Mouse (Mus musculus) liver, adult 2 months (tissue): ENCODE measurements around the gene Pyroxd2. TPM values are rescaled to one million over a fixed set of nuclear protein-coding genes. Genes with fewer than 3 reads are reported as not detected.

Experiments used
- DNase-seq: peaks from one replicate; pipeline ENCODE4 v3.0.0-alpha.2; 2011; ENCODE audit warnings: low read depth, low spot score; ENCODE audit errors: extremely low read depth
- H3K27ac ChIP-seq: fragments of 200-500 bp; replicated peaks from 2 replicates; pipeline ENCODE4 v1.5.1; 2012; ENCODE audit warnings: low read depth, mild to moderate bottlenecking, control low read depth, inconsistent platforms, low read length; ENCODE audit not compliant: insufficient read depth
- H3K27me3 ChIP-seq: fragments of 200-500 bp; 2 replicates; pipeline ENCODE4 v1.6.1; 2012; ENCODE audit warnings: mild to moderate bottlenecking, moderate library complexity, low read length, inconsistent platforms; ENCODE audit not compliant: control insufficient read depth, insufficient read depth
- H3K36me3 ChIP-seq: fragments of 200-500 bp; 2 replicates; pipeline ENCODE4 v1.6.1; 2012; ENCODE audit warnings: low read length, inconsistent platforms; ENCODE audit not compliant: control insufficient read depth, insufficient read depth
- H3K4me1 ChIP-seq: fragments of 200-500 bp; 2 replicates; pipeline ENCODE4 v1.6.1; 2011; ENCODE audit warnings: low read length; ENCODE audit not compliant: control insufficient read depth, insufficient read depth
- H3K4me3 ChIP-seq: fragments of 200-500 bp; 2 replicates; pipeline ENCODE4 v1.5.1; 2011; ENCODE audit warnings: low read depth, mild to moderate bottlenecking, control low read depth, low read length, moderate library complexity; ENCODE audit not compliant: insufficient read depth
- H3K79me2 ChIP-seq: fragments of 200-500 bp; 2 replicates; pipeline ENCODE4 v1.6.1; 2012; ENCODE audit warnings: inconsistent platforms, mild to moderate bottlenecking, low read length, moderate library complexity; ENCODE audit not compliant: control insufficient read depth, insufficient read depth
- H3K9ac ChIP-seq: fragments of 200-500 bp; 2 replicates; pipeline ENCODE4 v1.6.1; 2012; ENCODE audit warnings: low read depth, mild to moderate bottlenecking, control low read depth, inconsistent platforms, low read length
- CTCF ChIP-seq: fragments of 200-500 bp; IDR thresholded peaks from 2 replicates; pipeline ENCODE4 v1.5.1; 2011; ENCODE audit warnings: low read depth, low read length, control low read depth
- POLR2A ChIP-seq: fragments of 200-500 bp; IDR thresholded peaks from 2 replicates; pipeline ENCODE4 v1.6.1; 2011; ENCODE audit warnings: low read length, control low read depth; ENCODE audit not compliant: insufficient read depth; ENCODE audit errors: extremely low read depth
- WGBS: fragments of 180-500 bp; shearing (Covaris S2); methylation state at CpG from one replicate; pipeline ENCODE4 v1.1.7; 2018; 5-methylcytosine and 5-hydroxymethylcytosine counted together
- polyA plus RNA-seq: library from polyadenylated mRNA; depleted of rRNA; stranded (reverse); fragments of >200 nt; gene quantifications from 2 replicates; pipeline ENCODE4 v1.2.3, GENCODE M21; 2012
- total RNA-seq: library from RNA; depleted of rRNA; stranded (reverse); fragments of >200 nt; gene quantifications from 2 replicates; pipeline ENCODE4 v1.2.3, GENCODE M21; 2014

Gene Pyroxd2
- total and polyA plus RNA-seq, 2 experiments: 6.6 to 18.3 TPM

DNA sequence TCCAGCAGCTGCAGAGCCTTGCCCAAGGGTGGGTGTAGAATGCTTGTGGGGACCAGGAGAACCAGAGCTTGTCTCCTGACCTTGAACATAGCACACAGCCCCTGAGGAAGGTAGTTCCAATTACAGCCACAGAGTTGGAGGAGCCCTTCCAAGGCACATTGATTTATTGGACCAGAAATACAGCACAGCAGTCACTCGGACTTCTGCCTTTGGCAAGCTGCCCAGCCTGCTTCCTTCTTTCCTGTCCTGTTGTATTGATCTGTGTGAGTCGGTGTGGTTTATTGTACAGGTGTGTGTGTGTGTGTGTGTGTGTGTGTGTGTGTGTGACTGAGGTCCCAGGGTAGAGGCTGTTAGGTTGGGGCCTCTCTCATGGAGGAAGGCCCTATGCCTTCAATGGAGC lies 30.1 kb downstream of the Pyroxd2 start:
- TF ChIP-seq CTCF (no peak), POLR2A (no peak)
- WGBS: 0% methylated on average over 2 of the region's 2 CpGs
- Histone ChIP-seq H3K27ac (no peak overlapping the region), H3K36me3 (no peaks in the 10 kb centered on the region), H3K27me3 (no peaks in the 10 kb centered on the region), H3K9ac (no peak overlapping the region), H3K4me1 (peaks cover 9% of the 10 kb centered on the region), H3K4me3 (no peak overlapping the region), H3K79me2 (no peaks in the 10 kb centered on the region)
- DNase-seq: peak; percentile 93

DNA sequence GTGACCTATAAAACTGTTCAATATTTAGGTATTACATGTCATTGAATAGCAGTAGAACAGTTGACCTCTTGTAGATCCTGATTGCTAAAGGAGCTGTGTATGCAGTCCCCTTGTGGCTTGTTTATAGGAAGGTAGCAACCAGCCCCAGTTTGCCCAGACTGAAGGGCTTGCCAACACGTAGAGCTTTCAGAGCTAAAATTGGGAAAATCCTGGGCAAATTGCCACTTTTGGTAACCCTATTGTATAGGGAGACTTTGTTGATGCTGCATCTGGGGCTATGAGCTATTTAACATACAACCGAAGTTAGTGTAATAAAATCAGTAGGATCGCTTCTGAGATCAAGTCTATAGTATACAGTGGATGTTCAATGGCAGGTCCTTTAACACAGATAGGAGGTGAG lies 34.5 kb downstream of the Pyroxd2 start:
- Histone ChIP-seq H3K4me3 (no peak overlapping the region), H3K9ac (no peak overlapping the region), H3K27me3 (no peaks in the 10 kb centered on the region), H3K27ac (no peak overlapping the region), H3K36me3 (no peaks in the 10 kb centered on the region), H3K79me2 (no peaks in the 10 kb centered on the region), H3K4me1 (peaks cover 9% of the 10 kb centered on the region)
- TF ChIP-seq POLR2A (no peak), CTCF (no peak)
- 71% methylated on average over 3 of the region's 3 CpGs for WGBS
- DNase-seq: no peak

DNA sequence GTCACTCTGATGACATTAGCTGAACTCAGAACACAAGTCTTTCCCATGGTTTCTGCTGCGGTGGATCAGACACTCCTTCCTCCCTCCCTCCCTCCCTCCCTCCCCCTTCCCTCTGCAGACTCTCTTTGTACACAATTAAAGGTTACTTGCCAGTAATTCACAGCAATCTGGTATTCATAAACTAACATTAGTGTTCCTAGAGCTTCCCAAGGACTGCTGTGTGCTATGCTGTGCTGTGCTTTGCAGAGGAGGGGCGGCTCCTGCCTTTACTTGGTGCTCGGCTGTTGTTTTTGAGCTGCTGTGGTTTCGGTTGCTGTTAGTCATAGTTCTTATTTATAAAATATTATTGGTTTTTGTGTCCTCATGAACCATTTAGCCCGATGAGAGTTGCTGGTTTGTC lies 34.9 kb downstream of the Pyroxd2 start:
- Histone ChIP-seq H3K27me3 (no peaks in the 10 kb centered on the region), H3K4me3 (no peak overlapping the region), H3K9ac (no peak overlapping the region), H3K36me3 (no peaks in the 10 kb centered on the region), H3K27ac (no peak overlapping the region), H3K79me2 (no peaks in the 10 kb centered on the region), H3K4me1 (peaks cover 7% of the 10 kb centered on the region)
- 46% methylated on average over 5 of the region's 5 CpGs for WGBS
- TF ChIP-seq POLR2A (no peak), CTCF (no peak)
- no peak for DNase-seq

DNA sequence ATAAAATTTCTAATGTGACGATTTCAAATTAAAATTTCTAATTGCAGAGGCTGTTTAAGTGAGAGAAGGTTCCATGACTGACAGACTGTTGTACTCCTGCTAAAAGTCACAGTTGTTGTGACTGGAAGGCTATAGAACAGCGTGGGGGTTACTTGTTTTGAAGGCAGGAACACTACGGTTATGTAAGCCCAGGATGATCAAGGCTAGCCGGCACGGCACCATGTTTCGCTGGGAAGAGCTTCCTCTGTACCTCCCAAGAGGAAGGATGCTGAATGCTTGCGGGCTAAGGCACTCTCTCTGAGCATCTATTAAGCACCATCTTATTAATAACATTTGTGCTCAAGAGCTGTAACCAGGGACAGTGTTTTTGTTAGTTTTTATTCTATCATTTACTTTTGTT lies 36.1 kb downstream of the Pyroxd2 start:
- no peaks in the 10 kb centered on the region for H3K27me3 ChIP-seq
- H3K79me2 ChIP-seq: no peaks in the 10 kb centered on the region
- no peak overlapping the region for H3K27ac ChIP-seq
- no peak overlapping the region for H3K4me3 ChIP-seq
- H3K4me1 ChIP-seq: peaks cover 1% of the 10 kb centered on the region
- 87% methylated on average over 7 of the region's 7 CpGs for WGBS
- no peak for DNase-seq
- no peaks in the 10 kb centered on the region for H3K36me3 ChIP-seq
- H3K9ac ChIP-seq: no peak overlapping the region
- TF ChIP-seq POLR2A (no peak), CTCF (no peak)

DNA sequence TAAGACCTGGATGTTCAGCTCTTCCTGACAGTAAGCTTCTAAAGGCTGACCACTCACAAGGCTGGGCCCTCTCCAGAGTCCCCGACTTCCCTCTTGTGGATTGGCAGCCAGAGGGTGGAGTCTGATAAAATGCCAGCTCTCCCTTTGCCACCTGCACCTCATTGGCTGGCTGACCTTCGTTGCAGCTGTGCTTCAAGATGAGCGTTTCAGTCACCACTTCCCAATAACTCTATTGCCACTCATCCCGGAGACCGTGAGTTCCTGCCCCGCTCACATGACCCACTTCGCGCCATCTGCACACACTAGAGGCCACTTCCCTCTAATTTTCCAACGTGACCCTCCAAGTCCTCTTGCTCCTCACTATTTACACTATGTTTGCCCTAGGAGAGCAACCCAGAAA lies 38.8 kb downstream of the Pyroxd2 start:
- Histone ChIP-seq H3K27ac (no peak overlapping the region), H3K36me3 (no peaks in the 10 kb centered on the region), H3K9ac (no peak overlapping the region), H3K27me3 (no peaks in the 10 kb centered on the region), H3K79me2 (no peaks in the 10 kb centered on the region), H3K4me3 (no peak overlapping the region), H3K4me1 (peaks cover 1% of the 10 kb centered on the region)
- TF ChIP-seq POLR2A (no peak), CTCF (no peak)
- 82% methylated on average over 9 of the region's 9 CpGs for WGBS
- DNase-seq: no peak

DNA sequence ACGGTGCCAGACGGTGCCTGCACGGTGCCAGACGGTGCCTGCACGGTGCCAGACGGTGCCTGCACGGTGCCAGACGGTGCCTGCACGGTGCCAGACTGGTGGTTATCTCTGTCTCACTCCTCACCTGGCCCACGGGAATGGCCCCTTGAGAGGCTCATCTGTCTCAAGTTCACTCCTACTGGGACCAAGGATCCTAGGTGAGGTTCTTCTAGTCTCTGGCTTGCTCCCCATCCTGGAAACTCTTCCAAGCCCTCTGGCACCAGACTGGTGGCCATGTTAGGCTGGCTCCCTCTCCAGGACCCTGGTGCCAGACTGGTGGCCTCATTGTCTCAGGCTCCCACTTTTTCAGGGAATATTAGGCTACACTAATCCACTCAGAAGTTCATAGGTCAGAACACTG lies 53.1 kb downstream of the Pyroxd2 start:
- no peak for DNase-seq
- H3K9ac ChIP-seq: no peak overlapping the region
- H3K4me3 ChIP-seq: no peak overlapping the region
- no peaks in the 10 kb centered on the region for H3K4me1 ChIP-seq
- TF ChIP-seq CTCF (no peak), POLR2A (no peak)
- H3K36me3 ChIP-seq: no peaks in the 10 kb centered on the region
- 47% methylated on average over 10 of the region's 10 CpGs for WGBS
- no peaks in the 10 kb centered on the region for H3K79me2 ChIP-seq
- no peak overlapping the region for H3K27ac ChIP-seq
- H3K27me3 ChIP-seq: no peaks in the 10 kb centered on the region
